Mouse (Mus musculus) CH12.LX (cell line): ENCODE measurements around the gene Olfr1393.

Experiments
- ELF1 ChIP-seq: IDR thresholded peaks from 2 replicates; pipeline ENCODE4 v1.6.1; 2014; ENCODE audit warnings: low read depth, mild to moderate bottlenecking, inconsistent platforms, low read length, improper control_type of control experiment
- GABPA ChIP-seq: IDR thresholded peaks from 2 replicates; pipeline ENCODE4 v1.6.1; 2012; ENCODE audit warnings: low read depth, low read length, improper control_type of control experiment, inconsistent platforms; ENCODE audit not compliant: insufficient replicate concordance
- HCFC1 ChIP-seq: IDR thresholded peaks from 2 replicates; pipeline ENCODE4 v1.6.1; 2012; ENCODE audit warnings: low read depth, mild to moderate bottlenecking, inconsistent platforms, low read length, improper control_type of control experiment
- JUND ChIP-seq: conservative IDR thresholded peaks from 2 replicates; pipeline ENCODE4 v1.6.1; 2011; ENCODE audit warnings: low read depth, low read length, improper control_type of control experiment
- NRF1 ChIP-seq: IDR thresholded peaks from 2 replicates; pipeline ENCODE4 v1.6.1; 2014; ENCODE audit warnings: low read depth, mild to moderate bottlenecking, inconsistent platforms, low read length, improper control_type of control experiment, moderate library complexity
- POLR2A ChIP-seq: IDR thresholded peaks from 2 replicates; pipeline ENCODE4 v1.6.1; 2011; ENCODE audit warnings: low read depth, mild to moderate bottlenecking, improper control_type of control experiment, low read length
- TBP ChIP-seq: conservative IDR thresholded peaks from 2 replicates; pipeline ENCODE4 v1.6.1; 2011; ENCODE audit warnings: low read depth, low read length, improper control_type of control experiment
- ZNF384 ChIP-seq: IDR thresholded peaks from 2 replicates; pipeline ENCODE4 v1.6.1; 2012; ENCODE audit warnings: low read depth, low read length, improper control_type of control experiment, inconsistent platforms

GRCm38 (mm10) chr11:49322442-49322841 is 44.3 kb downstream of the Olfr1393 start, which contains the start of gene Olfr1391:
- TF ChIP-seq POLR2A (no peak), TBP (no peak), ELF1 (no peak), ZNF384 (no peak), JUND (no peak), GABPA (no peak), NRF1 (no peak), HCFC1 (no peak)
